Mouse (Mus musculus) R1 (cell line): Measurements from ENCODE around the gene Fev.

Source experiments
- DNase-seq: peaks from one replicate; pipeline ENCODE4 v3.0.0-alpha.2; 2018; ENCODE audit warnings: low read depth, low spot score

Fev gene

GRCm38 (mm10) chr1:74885369-74886042 is at the start of gene Fev:
Gene Fev (minus strand): TSS chr1:74885419.
- DNase-seq, result peak; percentile 76

- no peak for DNase-seq
These were observed 42.5 kb upstream of the Fev start for GRCm38 (mm10) chr1:74927621-74928296.

GRCm38 (mm10) chr1:74926721-74927120 is 41.5 kb upstream of the Fev start:
- peak; percentile 39 for DNase-seq

DNA sequence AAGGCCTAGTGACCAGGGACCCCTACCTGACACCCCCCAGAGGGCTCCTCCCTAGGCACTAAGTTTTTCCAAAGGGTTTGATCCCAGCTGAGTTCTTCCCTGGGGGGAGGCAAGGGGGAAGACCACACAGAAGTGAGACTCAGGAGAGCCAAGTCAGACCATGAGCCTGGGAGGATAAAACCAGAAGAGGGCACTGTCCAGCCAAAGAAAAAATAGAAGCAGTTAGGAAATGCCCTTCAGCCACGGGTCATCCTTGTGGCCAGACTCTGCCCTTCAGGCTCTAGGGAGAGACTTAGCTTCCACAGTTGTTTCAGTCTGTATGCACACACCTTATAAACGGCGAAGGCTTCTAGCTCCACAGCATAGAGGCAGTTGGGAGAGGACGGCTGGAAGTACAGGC is 39.2 kb upstream of the Fev start:
- DNase-seq, result no peak

GRCm38 (mm10) chr1:74915706-74916105 is 30.5 kb upstream of the Fev start:
- peak; percentile 59 for DNase-seq

DNA sequence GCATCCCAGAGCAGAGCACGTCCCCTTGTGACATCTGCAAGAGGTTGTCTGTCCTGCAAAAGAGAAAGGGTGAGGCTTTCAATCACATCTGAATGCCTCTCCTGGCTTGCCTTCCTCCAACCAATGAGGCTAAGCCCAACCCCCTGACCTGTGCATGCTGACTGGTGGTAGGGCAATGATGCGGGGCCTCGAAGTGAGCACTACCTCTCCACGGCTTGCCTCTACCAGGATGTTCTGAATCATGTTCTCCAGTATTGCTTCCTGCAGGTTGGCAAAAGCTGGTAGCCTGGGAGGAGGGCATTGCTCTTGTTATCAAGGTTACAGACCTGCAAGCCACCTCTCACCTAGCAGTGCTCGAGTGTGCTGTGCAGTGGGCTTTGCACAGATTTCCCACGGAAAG is 17.0 kb upstream of the Fev start:
- no peak for DNase-seq

- peak; percentile 86 for DNase-seq
These were observed 16.5 kb upstream of the Fev start for GRCm38 (mm10) chr1:74901686-74902085.

GRCm38 (mm10) chr1:74900341-74901285 is 15.4 kb upstream of the Fev start:
- DNase-seq, result peak; percentile 29

- DNase-seq, result no peak
These were observed 13.6 kb upstream of the Fev start for GRCm38 (mm10) chr1:74898656-74899431.

- no peak for DNase-seq
These were observed 12.8 kb upstream of the Fev start for GRCm38 (mm10) chr1:74897976-74898375.

- DNase-seq, result peak; percentile 75
These were observed 9.7 kb upstream of the Fev start for GRCm38 (mm10) chr1:74894966-74895365.

- DNase-seq, result peak; percentile 85
These were observed 8.1 kb upstream of the Fev start, which contains the start of gene Cryba2 for GRCm38 (mm10) chr1:74893134-74893855. Gene Cryba2 (minus strand): TSS chr1:74893143.

DNA sequence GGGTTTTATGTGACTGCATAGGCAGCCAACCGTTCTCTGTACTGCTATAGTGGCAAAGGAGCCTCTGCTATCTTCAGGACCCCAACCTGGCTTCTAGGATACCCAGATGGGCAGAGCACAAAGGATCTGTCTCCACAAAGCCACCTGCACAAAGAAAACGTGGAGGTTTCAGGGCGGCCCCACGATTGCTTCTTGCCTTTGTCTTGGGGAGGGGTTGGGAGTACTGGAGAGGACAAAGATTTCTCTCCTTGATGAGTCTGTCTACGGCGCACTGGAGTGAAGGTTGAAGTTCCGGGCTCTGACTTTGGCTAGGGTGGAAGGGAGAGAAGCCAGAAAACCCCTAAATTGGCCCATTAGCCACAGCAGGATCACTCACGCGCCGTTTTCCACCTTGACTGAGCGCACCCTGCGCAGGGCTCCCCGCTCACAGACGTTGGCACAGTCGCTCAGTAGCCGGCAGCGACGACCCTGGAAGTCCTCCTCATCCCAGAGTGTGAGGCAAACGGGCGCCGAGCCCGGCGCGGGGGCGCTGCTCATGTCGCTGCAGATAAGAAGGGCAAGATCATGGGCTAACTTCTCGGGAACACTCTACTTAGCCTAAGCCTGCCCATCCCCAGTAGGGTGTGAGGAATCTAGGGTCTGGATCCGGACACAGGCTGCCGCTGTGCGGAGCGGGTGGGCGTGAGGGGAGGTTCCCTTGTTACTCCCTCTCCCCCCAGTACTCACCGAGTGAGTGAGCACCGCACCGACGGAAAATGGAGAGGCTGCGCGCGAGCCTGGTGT is 7.3 kb upstream of the Fev start:
- DNase-seq, result no peak

GRCm38 (mm10) chr1:74891513-74891912 is 6.3 kb upstream of the Fev start:
- DNase-seq, result peak; percentile 70

DNA sequence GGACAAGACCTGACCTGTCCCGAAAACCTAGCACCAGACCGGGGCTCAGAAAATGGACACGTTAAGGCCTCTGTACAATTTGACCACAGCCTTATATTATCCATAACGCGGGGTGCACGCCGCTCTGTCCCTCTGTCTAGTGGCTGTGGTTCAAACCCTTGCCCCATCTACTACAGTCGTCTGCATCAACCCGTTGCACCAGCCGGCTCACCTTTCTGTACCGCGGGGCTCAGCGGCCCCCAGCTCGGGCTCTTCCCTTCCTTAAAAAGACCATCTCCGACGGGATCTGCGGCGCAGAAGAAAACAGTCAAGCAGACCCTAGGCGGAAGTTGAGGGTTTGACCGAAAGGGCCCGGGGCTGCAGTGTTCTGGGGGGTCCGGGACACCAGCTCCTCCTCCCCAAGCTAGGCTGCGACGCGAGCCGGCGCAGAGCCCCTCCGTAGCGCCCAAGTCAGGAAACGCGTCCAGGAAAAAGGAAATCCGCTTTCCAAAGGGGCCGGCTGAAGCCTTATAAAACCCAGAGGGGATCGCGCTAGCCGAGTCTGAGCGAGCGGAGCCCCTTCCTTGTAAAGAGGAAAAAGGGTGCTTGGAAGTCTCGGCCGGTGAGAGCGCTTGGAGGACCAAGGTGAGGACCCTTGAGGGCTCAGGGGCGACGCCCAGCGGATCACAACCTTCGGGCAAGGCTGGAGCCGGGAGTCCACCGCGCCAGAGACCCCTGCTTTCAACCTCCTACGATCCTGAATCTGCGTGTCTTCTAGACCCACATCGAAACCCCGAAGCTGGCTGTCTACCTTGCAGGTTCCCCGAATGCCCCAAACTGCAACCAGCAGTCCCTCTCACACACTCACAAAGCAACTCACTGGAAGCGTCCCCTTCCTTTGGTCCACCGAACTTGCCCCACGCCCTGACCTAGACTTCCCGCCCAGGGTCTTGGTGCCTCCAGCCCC is 750 bp downstream of the Fev start:
- peak; percentile 59 for DNase-seq

- no peak for DNase-seq
These were observed 1.8 kb downstream of the Fev start for GRCm38 (mm10) chr1:74883441-74883840.

DNA sequence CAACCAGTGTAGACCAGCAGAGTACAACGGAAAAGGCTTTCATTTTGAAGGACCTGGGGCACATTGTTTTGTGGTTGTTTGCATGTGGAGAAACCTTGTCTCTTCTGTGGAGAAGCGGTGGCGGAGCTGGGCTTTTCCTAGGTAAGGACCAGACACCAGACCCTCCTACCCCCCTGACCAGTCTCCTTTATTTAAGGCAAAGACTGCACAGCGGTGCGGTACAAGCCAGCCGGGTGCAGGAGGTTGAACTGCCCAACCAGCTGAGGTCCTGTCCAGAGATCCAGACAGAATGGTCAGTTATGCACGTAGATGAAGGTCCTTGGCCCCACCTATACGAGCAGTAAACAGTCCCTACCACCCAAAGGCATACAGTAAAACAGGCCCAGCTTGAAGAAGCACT is 2.4 kb downstream of the Fev start:
- DNase-seq, result peak; percentile 51

DNA sequence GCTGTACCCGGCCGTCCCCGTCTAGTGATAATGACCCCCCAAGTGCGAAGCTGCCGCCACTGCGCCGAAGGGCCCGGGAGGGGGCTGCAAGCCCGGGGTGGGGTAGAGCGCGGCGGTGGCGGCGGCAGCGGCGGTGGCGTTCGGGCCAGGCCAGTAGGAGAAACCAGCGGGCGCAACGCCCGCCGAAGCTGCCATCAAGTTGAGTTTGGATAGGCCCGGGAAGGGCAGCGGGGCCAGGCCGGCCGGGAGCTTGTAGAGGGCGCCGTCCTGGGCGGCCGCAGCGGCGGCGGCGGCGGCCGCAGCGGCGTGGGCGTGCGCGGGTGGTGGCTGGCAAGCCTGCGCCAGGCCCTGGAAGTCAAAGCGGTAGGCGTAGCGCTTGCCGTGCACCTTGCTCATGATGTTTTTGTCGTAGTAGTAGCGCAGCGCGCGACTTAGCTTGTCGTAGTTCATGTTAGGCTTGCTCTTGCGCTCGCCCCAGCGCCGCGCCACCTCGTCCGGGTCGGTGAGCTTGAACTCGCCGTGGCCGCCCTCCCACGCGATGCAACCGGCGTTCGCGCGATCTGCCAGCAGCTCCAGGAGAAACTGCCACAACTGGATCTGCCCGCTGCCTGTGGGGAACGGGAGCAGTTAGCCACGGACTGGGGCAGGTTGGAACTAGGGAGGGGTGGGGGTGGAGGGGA is 3.0 kb downstream of the Fev start:
- peak; percentile 61 for DNase-seq
